Mouse (Mus musculus) left cerebral cortex, postnatal 4 days (tissue): ENCODE measurements around the gene Gm10377. TPM values are rescaled to one million over a fixed set of nuclear protein-coding genes. Genes with fewer than 3 reads are reported as not detected.
"Not testable (repeated sequence)": the region's sequence is repeated elsewhere in the genome, so short reads cannot be mapped to it uniquely, and the experiment has no call there.

Experiments
- DNase-seq: peaks from one replicate; pipeline ENCODE4 v3.0.0-alpha.2; 2022
- intact Hi-C: fragments of 180-260 bp; cut with DNase I; formaldehyde crosslinking; loops from one replicate; pipeline ENCODE4 v1.15.1; 2025
- total RNA-seq, 2 experiments: library from RNA; stranded (reverse); gene quantifications; 2 replicates each; pipeline ENCODE4 v1.2.3; 2021

Gene Gm10377
- total RNA-seq = not detected

DNA sequence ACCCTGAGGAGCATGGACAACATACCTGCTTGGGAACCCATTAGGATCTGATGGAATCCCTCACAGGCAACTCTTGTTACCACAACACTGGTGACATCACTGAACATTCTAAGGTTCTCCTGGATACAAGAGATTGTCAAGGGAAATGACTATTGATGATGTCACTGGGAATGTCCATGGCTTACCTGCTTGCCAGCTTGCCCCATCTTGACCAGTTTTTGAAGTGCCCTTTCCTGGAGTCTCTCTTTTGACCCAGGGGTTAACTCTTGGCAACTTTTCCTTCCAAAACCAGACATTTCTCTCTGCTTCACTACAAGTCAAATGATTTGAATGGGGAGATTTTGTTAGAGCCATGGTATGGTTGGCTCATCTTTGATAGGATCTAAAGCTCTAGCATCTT, at the start of gene Gm10377:
Gene Gm10377 (minus strand): TSS at position 101 of the 400 bp plus-strand sequence.
- not testable (repeated sequence) for DNase-seq

DNA sequence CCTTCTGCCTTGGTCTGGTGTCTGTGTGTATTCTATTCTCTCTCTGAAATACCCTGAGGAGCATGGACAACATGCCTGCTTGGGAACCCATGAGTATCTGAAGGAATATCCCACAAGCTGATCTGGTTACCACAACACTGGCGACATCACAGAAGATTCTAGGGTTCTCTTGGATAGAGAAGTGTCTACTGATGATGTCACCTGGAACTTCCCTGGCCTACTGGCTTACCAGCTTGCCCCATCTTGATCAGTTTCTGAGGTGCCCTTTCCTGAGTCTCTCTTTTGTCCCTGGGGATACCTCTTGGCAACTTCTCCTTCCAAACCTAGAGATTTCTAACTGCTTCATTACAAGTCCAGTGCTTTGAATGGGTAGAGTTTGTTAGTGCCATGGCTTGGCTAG, 29.1 kb downstream of the Gm10377 start, which contains the start of gene Gm3015:
Gene Gm3015 (minus strand): TSS at position 101 of the 400 bp plus-strand sequence.
- intact Hi-C loops, DNase-seq: not testable (repeated sequence)

More for the DNA sequence above, at the start of gene Gm10377:
- intact Hi-C loops = not testable (repeated sequence)

Other genes with a start within 250 kb of the Gm10377 start
- gene Gm17124, start 198.1 kb downstream of the Gm10377 start, total RNA-seq = not detected
- gene Gm3633, start 156.1 kb downstream of the Gm10377 start, total RNA-seq = not detected
- not detected for gene Gm10378, start 142.0 kb downstream of the Gm10377 start, total RNA-seq
- gene Gm3015, start 29.2 kb downstream of the Gm10377 start, total RNA-seq = not detected
- not detected for gene Gm21977, start 55.5 kb upstream of the Gm10377 start, total RNA-seq
- not detected for gene Gm8082, start 195.6 kb upstream of the Gm10377 start, total RNA-seq
- not detected for gene Gm10376, start 217.6 kb upstream of the Gm10377 start, total RNA-seq